Mouse (Mus musculus) layer of hippocampus, adult 8-10 months (tissue): Measurements from ENCODE around the gene Ptprm. TPM values are rescaled to one million over a fixed set of nuclear protein-coding genes. Genes with fewer than 3 reads are reported as not detected.

Experiments used
- DNase-seq, 2 experiments: peaks; one replicate each; pipeline ENCODE4 v3.0.0; 2022; ENCODE audit warnings: low spot score in 2 of 2
- total RNA-seq, 4 experiments: library from RNA; stranded (reverse); gene quantifications; 2 replicates each; pipeline ENCODE4 v1.2.4; 2022

Ptprm gene
- total RNA-seq, 4 experiments from 2014 or later, result 24.6 to 31.6 (median 27.6) TPM

- no peak for DNase-seq
These were observed 116.8 kb downstream of the Ptprm start for GRCm38 (mm10) chr17:67237407-67237806.

GRCm38 (mm10) chr17:67233063-67233462 is 121.2 kb downstream of the Ptprm start:
- no peak for DNase-seq

GRCm38 (mm10) chr17:67226991-67227390 is 127.3 kb downstream of the Ptprm start:
- no peak for DNase-seq

GRCm38 (mm10) chr17:67215326-67215725 is 138.9 kb downstream of the Ptprm start:
- DNase-seq, result no peak

GRCm38 (mm10) chr17:67213711-67214110 is 140.5 kb downstream of the Ptprm start:
- no peak for DNase-seq

- no peak for DNase-seq
These were observed 144.4 kb downstream of the Ptprm start for GRCm38 (mm10) chr17:67209676-67210344.

GRCm38 (mm10) chr17:67208600-67208999 is 145.7 kb downstream of the Ptprm start:
- no peak for DNase-seq

GRCm38 (mm10) chr17:67206984-67207383 is 147.3 kb downstream of the Ptprm start:
- no peak for DNase-seq

GRCm38 (mm10) chr17:67201151-67201550 is 153.1 kb downstream of the Ptprm start:
- DNase-seq, result no peak

GRCm38 (mm10) chr17:67193728-67194127 is 160.5 kb downstream of the Ptprm start:
- DNase-seq, result no peak

- no peak for DNase-seq
These were observed 165.7 kb downstream of the Ptprm start for GRCm38 (mm10) chr17:67188514-67188913.

- DNase-seq, result no peak
These were observed 167.4 kb downstream of the Ptprm start for GRCm38 (mm10) chr17:67186879-67187278.

- DNase-seq, result no peak
These were observed 168.3 kb downstream of the Ptprm start for GRCm38 (mm10) chr17:67185942-67186341.

GRCm38 (mm10) chr17:67179446-67179845 is 174.8 kb downstream of the Ptprm start:
- DNase-seq, result no peak

- no peak for DNase-seq
These were observed 175.5 kb downstream of the Ptprm start for GRCm38 (mm10) chr17:67178686-67179265.

- peak in 1 of 2 experiments; percentile 34 for DNase-seq
These were observed 178.4 kb downstream of the Ptprm start for GRCm38 (mm10) chr17:67175836-67176235.

GRCm38 (mm10) chr17:67171353-67171752 is 182.9 kb downstream of the Ptprm start:
- no peak for DNase-seq

GRCm38 (mm10) chr17:67170696-67171095 is 183.6 kb downstream of the Ptprm start:
- DNase-seq, result no peak

GRCm38 (mm10) chr17:67165876-67166275 is 188.4 kb downstream of the Ptprm start:
- DNase-seq, result no peak

- DNase-seq, result peak; percentile 41 to 70
These were observed 194.6 kb downstream of the Ptprm start for GRCm38 (mm10) chr17:67159611-67160010.

- DNase-seq, result no peak
These were observed 197.0 kb downstream of the Ptprm start for GRCm38 (mm10) chr17:67157089-67157752.

GRCm38 (mm10) chr17:67152218-67152617 is 202.0 kb downstream of the Ptprm start:
- DNase-seq, result no peak

- DNase-seq, result no peak
These were observed 203.8 kb downstream of the Ptprm start for GRCm38 (mm10) chr17:67150441-67150840.
